Mouse (Mus musculus) olfactory bulb, adult 2 months (tissue): ENCODE measurements at regions not wholly inside any gene's neighbourhood (a gene's known extent, or its start where the extent isn't known, plus 50 kb on each side); places are given as distances from the start of the nearest gene placed in this dataset.

Experiments used
- CTCF ChIP-seq: fragments of 200-500 bp; IDR thresholded peaks from 2 replicates; pipeline ENCODE4 v1.5.1; 2012; ENCODE audit warnings: low read depth, mild to moderate bottlenecking, low read length, moderate library complexity; ENCODE audit not compliant: insufficient read depth
- POLR2A ChIP-seq: fragments of 200-500 bp; IDR thresholded peaks from 2 replicates; pipeline ENCODE4 v1.6.1; 2012; ENCODE audit warnings: mild to moderate bottlenecking, low read depth, low read length, moderate library complexity; ENCODE audit not compliant: insufficient read depth

- TF ChIP-seq POLR2A (no peak), CTCF (no peak)
These were observed 111.7 kb upstream of the Klf14 start for GRCm38 (mm10) chr6:31070537-31070936.
